Mouse (Mus musculus): ENCODE measurements around the gene Ackr2. TPM values are rescaled to one million over a fixed set of nuclear protein-coding genes. Genes with fewer than 3 reads are reported as not detected.

Gene Ackr2
- total and polyA plus RNA-seq, 3 experiments, result not detected

- H3K4me1 ChIP-seq (ENCODE audit: control insufficient read depth in 1 of 2, insufficient read depth in 2 of 2, low read length in 2 of 2), result no peaks in the 10 kb centered on the region
Measured at GRCm38 (mm10) chr9:121894447-121894846, 3.7 kb upstream of the Ackr2 start.

GRCm38 (mm10) chr9:121895392-121895993, 2.7 kb upstream of the Ackr2 start:
- no peaks in the 10 kb centered on the region for H3K27me3 ChIP-seq (ENCODE audit: control insufficient read depth in 1 of 2, insufficient read depth in 2 of 2, low read length in 2 of 2)
- H3K27ac ChIP-seq (ENCODE audit: control insufficient read depth, low read depth, low read length), result no peak overlapping the region
- TF ChIP-seq BHLHE40 (IDR thresholded peaks at IDR 0.05; ENCODE audit: borderline replicate concordance, low read depth, low read length) (no peak), UBTF (IDR thresholded peaks at IDR 0.05; ENCODE audit: borderline replicate concordance, insufficient read depth, low read depth, low read length) (no peak), USF1 (IDR thresholded peaks at IDR 0.05; ENCODE audit: low read depth, low read length) (no peak), MYC (IDR thresholded peaks at IDR 0.05; ENCODE audit: low read depth, low read length) (no peak), GABPA (IDR thresholded peaks at IDR 0.05; ENCODE audit: low read depth, low read length) (no peak), MAX (IDR thresholded peaks at IDR 0.05; ENCODE audit: low read length) (no peak), TAL1 (IDR thresholded peaks at IDR 0.05; ENCODE audit: low read length) (no peak), JUND (IDR thresholded peaks at IDR 0.05; ENCODE audit: low read depth, low read length) (no peak), POLR2A (IDR thresholded peaks at IDR 0.05; ENCODE audit: control insufficient read depth in 1 of 2, insufficient read depth in 1 of 2, low read depth in 1 of 2, low read length in 2 of 2, poor library complexity in 1 of 2) (no peak), TCF12 (IDR thresholded peaks at IDR 0.05; ENCODE audit: low read depth, low read length) (no peak), GATA1 (IDR thresholded peaks at IDR 0.05; ENCODE audit: low read depth, low read length) (no peak)
- no peak overlapping the region for H3K9ac ChIP-seq (ENCODE audit: control insufficient read depth, low read depth, low read length, poor library complexity, severe bottlenecking)
- no peaks in the 10 kb centered on the region for H3K4me1 ChIP-seq (ENCODE audit: control insufficient read depth in 1 of 2, insufficient read depth in 2 of 2, low read length in 2 of 2)
- no peak overlapping the region for H3K4me3 ChIP-seq (ENCODE audit: control insufficient read depth in 1 of 2, insufficient read depth in 1 of 2, low read depth in 2 of 2, low read length in 2 of 2)
- no peak for DNase-seq (ENCODE audit: low read depth, low spot score)
- H3K36me3 ChIP-seq (ENCODE audit: control insufficient read depth in 1 of 2, insufficient read depth in 2 of 2, low read length in 2 of 2), result no peaks in the 10 kb centered on the region
- no peaks in the 10 kb centered on the region for H3K9me3 ChIP-seq (replicated peaks; ENCODE audit: insufficient read depth, low read length)
- H3K79me2 ChIP-seq (ENCODE audit: control insufficient read depth, insufficient read depth, low read length, poor library complexity), result no peaks in the 10 kb centered on the region

More at GRCm38 (mm10) chr9:121894447-121894846, 3.7 kb upstream of the Ackr2 start:
- Histone ChIP-seq H3K36me3 (ENCODE audit: control insufficient read depth in 1 of 2, insufficient read depth in 2 of 2, low read length in 2 of 2) (no peaks in the 10 kb centered on the region), H3K4me3 (ENCODE audit: control insufficient read depth in 1 of 2, insufficient read depth in 1 of 2, low read depth in 2 of 2, low read length in 2 of 2) (no peak overlapping the region), H3K9me3 (replicated peaks; ENCODE audit: insufficient read depth, low read length) (no peaks in the 10 kb centered on the region), H3K27ac (ENCODE audit: control insufficient read depth, low read depth, low read length) (no peak overlapping the region), H3K27me3 (ENCODE audit: control insufficient read depth in 1 of 2, insufficient read depth in 2 of 2, low read length in 2 of 2) (no peaks in the 10 kb centered on the region; a peak in 1 of 4 replicates), H3K79me2 (ENCODE audit: control insufficient read depth, insufficient read depth, low read length, poor library complexity) (no peaks in the 10 kb centered on the region), H3K9ac (ENCODE audit: control insufficient read depth, low read depth, low read length, poor library complexity, severe bottlenecking) (no peak overlapping the region)
- no peak for TF ChIP-seq ZMIZ1 (IDR thresholded peaks at IDR 0.05; ENCODE audit: low read depth, low read length)
- no peak for TF ChIP-seq BHLHE40 (IDR thresholded peaks at IDR 0.05; ENCODE audit: borderline replicate concordance, low read depth, low read length)
- TF ChIP-seq USF1 (IDR thresholded peaks at IDR 0.05; ENCODE audit: low read depth, low read length), result no peak
- TF ChIP-seq MAX (IDR thresholded peaks at IDR 0.05; ENCODE audit: low read length), result no peak
- TF ChIP-seq MAZ (IDR thresholded peaks at IDR 0.05; ENCODE audit: low read depth, low read length), result no peak
- no peak for TF ChIP-seq KAT2A (conservative IDR thresholded peaks at IDR 0.05; ENCODE audit: low read depth, low read length)
- no peak for TF ChIP-seq MYB (IDR thresholded peaks at IDR 0.05; ENCODE audit: low read depth, low read length)
- no peak for TF ChIP-seq CHD1 (IDR thresholded peaks at IDR 0.05; ENCODE audit: low read depth, low read length)
- no peak for TF ChIP-seq SIN3A (IDR thresholded peaks at IDR 0.05; ENCODE audit: low read length)
- no peak for TF ChIP-seq TBP (IDR thresholded peaks at IDR 0.05; ENCODE audit: low read depth, low read length)
- TF ChIP-seq JUND (IDR thresholded peaks at IDR 0.05; ENCODE audit: low read depth, low read length), result no peak
- TF ChIP-seq CHD2 (IDR thresholded peaks at IDR 0.05; ENCODE audit: low read length), result no peak
- no peak for DNase-seq (ENCODE audit: low read depth, low spot score)

Measured in MEL (cell line).